Mouse (Mus musculus) testis, adult 2 months (tissue): ENCODE results near the gene Rnf150.

Source experiments
- CTCF ChIP-seq: fragments of 200-500 bp; IDR thresholded peaks from 2 replicates; pipeline ENCODE4 v1.5.1; 2012; ENCODE audit warnings: low read depth, mild to moderate bottlenecking, inconsistent platforms, low read length, moderate library complexity; ENCODE audit not compliant: control insufficient read depth, insufficient read depth, insufficient replicate concordance
- POLR2A ChIP-seq: fragments of 200-500 bp; IDR thresholded peaks from 2 replicates; pipeline ENCODE4 v1.6.1; 2012; ENCODE audit warnings: low read depth, mild to moderate bottlenecking, inconsistent platforms, low read length, moderate library complexity; ENCODE audit not compliant: control insufficient read depth

GRCm38 (mm10) chr8:82844413-82844812 is 18.7 kb upstream of the Rnf150 start:
- TF ChIP-seq CTCF: no peak
- TF ChIP-seq POLR2A: no peak
